Comparison of ENCODE assay signal across 23 mouse cellular contexts in the genomic region with DNA sequence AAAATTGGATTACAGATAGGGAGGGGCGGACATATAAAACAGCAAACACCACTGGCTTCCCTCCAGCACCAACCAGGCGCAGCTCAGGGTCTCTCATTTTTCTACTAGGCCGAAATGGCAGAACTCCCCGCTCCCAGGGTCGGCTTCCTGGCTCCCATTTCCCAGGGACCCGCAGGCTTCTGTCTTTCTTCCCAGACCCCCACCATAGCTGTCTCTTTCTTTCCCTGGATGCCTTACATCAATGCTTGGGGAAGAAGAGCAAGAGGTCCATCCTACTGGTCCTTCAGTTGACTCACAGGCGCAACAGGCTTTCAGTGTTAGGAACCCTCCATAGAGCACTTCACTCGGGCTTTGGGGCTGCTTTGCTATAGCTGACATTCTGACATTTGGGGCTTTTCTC. TPM values are rescaled to one million over a fixed set of nuclear protein-coding genes. Genes with fewer than 3 reads are reported as not detected.
DNase-seq lines count a peak whose midpoint lies in the region; ATAC-seq lines count a peak whose summit lies in the region.
"Had no signal": no experiment of that assay in that cellular context is flagged by ENCODE, and none has a peak within 500 bp of the region (broad histone marks: within the 10 kb centered on the region; RNA-seq: fewer than 3 reads in every experiment).

No protein-coding gene starts in this region.

- H3K27ac ChIP-seq in hindbrain, embryonic 10.5 days, result no peak overlapping the region
- H3K27ac ChIP-seq in hindbrain, embryonic 12.5 days, result no peak overlapping the region
- H3K27ac ChIP-seq in embryonic facial prominence, embryonic 14.5 days (replicated peaks; ENCODE audit: low read depth, low read length), result no peak overlapping the region; the same call in 1 of the 2 replicates
- H3K27ac ChIP-seq in limb, embryonic 13.5 days, result peak overlapping the region; percentile 49
- H3K27ac ChIP-seq: liver, embryonic 15.5 days; lung, embryonic 15.5 days; midbrain, embryonic 15.5 days had no signal

- peak; percentile 35 for DNase-seq in hindbrain, embryonic 10.5 days (ENCODE audit: low spot score)
- peak; percentile 51 for DNase-seq in embryo, embryonic 10.5 days (ENCODE audit: low spot score)
- no peak for DNase-seq in embryonic facial prominence, embryonic 14.5 days (ENCODE audit: low spot score)
- no peak for DNase-seq in heart, adult 18-20 months
- no peak for DNase-seq in layer of hippocampus, adult 18-20 months (ENCODE audit: low spot score in 2 of 2)
- DNase-seq in thymus, adult 18-20 months, result no peak
- DNase-seq: adrenal gland, postnatal 14 days; cerebellum, adult 8-10 months; kidney, postnatal 25 days; lung, postnatal 36 days; right cerebral cortex, postnatal 25 days; spleen, adult 18-20 months; thymus, postnatal 14 days had no signal

- no peak overlapping the region for H3K4me3 ChIP-seq in hindbrain, embryonic 10.5 days
- no peak overlapping the region for H3K4me3 ChIP-seq in hindbrain, embryonic 12.5 days
- H3K4me3 ChIP-seq in embryonic facial prominence, embryonic 14.5 days (ENCODE audit: low read depth, low read length), result peak overlapping the region; percentile 39; the same call in 1 of the 2 replicates
- H3K4me3 ChIP-seq in limb, embryonic 13.5 days, result peak overlapping the region; percentile 52
- H3K4me3 ChIP-seq: liver, embryonic 15.5 days; lung, embryonic 15.5 days; megakaryocyte, embryonic 14.5 days; midbrain, embryonic 15.5 days had no signal

- peaks cover 100% of the 10 kb centered on the region for H3K27me3 ChIP-seq in hindbrain, embryonic 10.5 days (ENCODE audit: insufficient read depth, poor library complexity, severe bottlenecking)
- H3K27me3 ChIP-seq in hindbrain, embryonic 12.5 days, result peaks cover 99% of the 10 kb centered on the region
- peaks cover 97% of the 10 kb centered on the region for H3K27me3 ChIP-seq in embryonic facial prominence, embryonic 14.5 days (replicated peaks; ENCODE audit: control insufficient read depth, insufficient read depth, low read length)
- peaks cover 76% of the 10 kb centered on the region for H3K27me3 ChIP-seq in limb, embryonic 13.5 days

- no peak overlapping the region for H3K4me2 ChIP-seq in hindbrain, embryonic 12.5 days (replicated peaks)
- H3K4me2 ChIP-seq in embryonic facial prominence, embryonic 14.5 days (ENCODE audit: low read depth, low read length), result peak overlapping the region; percentile 8; the same call in 1 of the 2 replicates
- H3K4me2 ChIP-seq in limb, embryonic 13.5 days (replicated peaks), result peak overlapping the region; percentile 75
- H3K4me2 ChIP-seq: heart, embryonic 11.5 days; liver, embryonic 15.5 days; lung, embryonic 15.5 days; midbrain, embryonic 15.5 days had no signal

- ATAC-seq in hindbrain, embryonic 12.5 days (ENCODE audit: low FRiP score), result no peak
- no peak for ATAC-seq in embryonic facial prominence, embryonic 14.5 days (ENCODE audit: low read depth)
- no peak for ATAC-seq in limb, embryonic 13.5 days (ENCODE audit: low FRiP score, low read depth)
- ATAC-seq: intestine, postnatal 0 days; midbrain, embryonic 15.5 days had no signal

- 2% methylated on average over 8 of the region's 8 CpGs for WGBS in hindbrain, embryonic 10.5 days
- 4% methylated on average over 8 of the region's 8 CpGs for WGBS in hindbrain, embryonic 12.5 days
- WGBS in embryonic facial prominence, embryonic 14.5 days, result 15% methylated on average over 8 of the region's 8 CpGs
- WGBS in limb, embryonic 13.5 days, result 14% methylated on average over 8 of the region's 8 CpGs

- H3K4me1 ChIP-seq in hindbrain, embryonic 10.5 days (replicated peaks), result peaks cover 11% of the 10 kb centered on the region
- no peaks in the 10 kb centered on the region; the same call in 1 of the 2 replicates for H3K4me1 ChIP-seq in hindbrain, embryonic 12.5 days
- H3K4me1 ChIP-seq in embryonic facial prominence, embryonic 14.5 days (ENCODE audit: control insufficient read depth, insufficient read depth, low read length), result 0 out of 2 replicates have a peak, but pooled peaks cover 4% of the 10 kb centered on the region
- peaks cover 47% of the 10 kb centered on the region for H3K4me1 ChIP-seq in limb, embryonic 13.5 days

- H3K36me3 ChIP-seq in hindbrain, embryonic 10.5 days, result no peaks in the 10 kb centered on the region
- H3K36me3 ChIP-seq in hindbrain, embryonic 12.5 days, result no peaks in the 10 kb centered on the region
- H3K36me3 ChIP-seq in embryonic facial prominence, embryonic 14.5 days (ENCODE audit: control insufficient read depth, insufficient read depth, low read length), result no peaks in the 10 kb centered on the region
- H3K36me3 ChIP-seq in limb, embryonic 13.5 days, result no peaks in the 10 kb centered on the region
- H3K36me3 ChIP-seq: liver, embryonic 15.5 days; lung, embryonic 15.5 days; midbrain, embryonic 15.5 days had no signal

- H3K9ac ChIP-seq in hindbrain, embryonic 12.5 days, result no peak overlapping the region
- no peak overlapping the region for H3K9ac ChIP-seq in embryonic facial prominence, embryonic 14.5 days (ENCODE audit: low read depth, low read length)
- H3K9ac ChIP-seq in limb, embryonic 13.5 days, result peak overlapping the region; percentile 56
- H3K9ac ChIP-seq: liver, embryonic 15.5 days; lung, embryonic 15.5 days; midbrain, embryonic 15.5 days had no signal

- no peaks in the 10 kb centered on the region for H3K9me3 ChIP-seq in hindbrain, embryonic 10.5 days
- H3K9me3 ChIP-seq in hindbrain, embryonic 12.5 days (replicated peaks), result no peaks in the 10 kb centered on the region
- H3K9me3 ChIP-seq in embryonic facial prominence, embryonic 14.5 days (ENCODE audit: control insufficient read depth, low read length), result no peaks in the 10 kb centered on the region
- no peaks in the 10 kb centered on the region for H3K9me3 ChIP-seq in limb, embryonic 13.5 days
- H3K9me3 ChIP-seq: liver, embryonic 15.5 days; lung, embryonic 15.5 days; megakaryocyte, embryonic 14.5 days; midbrain, embryonic 15.5 days had no signal

RNA-seq across cellular contexts. Expression of gene Tbx15, which starts 2.3 kb away (rescaled TPM):
- polyA plus RNA-seq in hindbrain, embryonic 10.5 days (2016; fragmentation: Nextera tagmentation; extraction: Ambion mirVana), result 2.2 and 2.3 TPM in 2 replicates
- polyA plus RNA-seq in hindbrain, embryonic 12.5 days (2016; fragmentation: Nextera tagmentation; extraction: Ambion mirVana), result 9.3 and 12.5 TPM in 2 replicates
- polyA plus RNA-seq in embryonic facial prominence, embryonic 14.5 days (2014; fragmentation: Nextera tagmentation; extraction: Ambion mirVana), result 19.0 and 20.6 TPM in 2 replicates
- polyA plus RNA-seq in limb, embryonic 13.5 days (2015; fragmentation: Nextera tagmentation; extraction: Ambion mirVana), result 26.3 and 28.0 TPM in 2 replicates
- under 1 TPM; 0.27 to 0.41 TPM for total RNA-seq in heart, adult 18-20 months (2021)
- total RNA-seq in layer of hippocampus, adult 18-20 months (2021), result under 1 TPM; 0.48 to 0.54 TPM
- total RNA-seq: granulocyte monocyte progenitor cell, adult 5-6 weeks had no signal
- polyA plus RNA-seq: intestine, postnatal 0 days; kidney, embryonic 14.5 days had no signal

Comparison
In these comparisons a context has a peak if more than half of its experiments do, and no peak if none do; other contexts are left out.
1. DNase-seq: peak in hindbrain, embryonic 10.5 days (single experiment) and embryo, embryonic 10.5 days (single experiment); none in embryonic facial prominence, embryonic 14.5 days (single experiment), heart, adult 18-20 months (0 of 2), layer of hippocampus, adult 18-20 months (0 of 2) and thymus, adult 18-20 months (0 of 2).
2. H3K4me3 ChIP-seq: peak in embryonic facial prominence, embryonic 14.5 days (single experiment) and limb, embryonic 13.5 days (single experiment); none in hindbrain, embryonic 10.5 days (single experiment) and hindbrain, embryonic 12.5 days (single experiment).